Mouse (Mus musculus) left cerebral cortex, adult 9 months (tissue): ENCODE measurements around the gene Slc1a5.

Experiments used
- DNase-seq, 2 experiments: peaks; one replicate each; pipeline ENCODE4 v3.0.0; 2022; ENCODE audit warnings: low spot score in 2 of 2

Gene Slc1a5

DNA sequence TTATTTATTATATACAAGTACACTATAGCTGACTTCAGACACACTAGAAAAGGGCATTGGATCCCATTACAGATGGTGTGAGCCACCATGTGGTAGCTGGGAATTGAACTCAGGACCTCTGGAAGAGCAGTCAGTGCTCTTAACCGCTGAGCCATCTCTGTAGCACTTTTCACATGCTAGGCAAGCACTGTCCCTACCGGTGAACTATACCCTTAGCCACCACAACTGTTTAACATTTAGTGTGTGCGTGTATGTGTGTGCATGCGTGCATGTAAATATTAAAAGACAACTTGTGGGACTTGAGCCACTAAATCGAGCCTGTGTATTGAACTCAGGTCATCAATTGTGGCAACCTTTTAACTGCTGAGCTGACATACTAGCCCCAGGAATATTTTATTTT, 65.6 kb downstream of the Slc1a5 start:
- no peak for DNase-seq

- DNase-seq = no peak
These were observed 66.4 kb downstream of the Slc1a5 start for GRCm38 (mm10) chr7:16847507-16847906.
